Mouse (Mus musculus): ENCODE results near the gene Gdi1. TPM values are rescaled to one million over a fixed set of nuclear protein-coding genes. Genes with fewer than 3 reads are reported as not detected.

Gdi1 gene
- total and polyA plus RNA-seq, 2 experiments from 2014 or later: 457 to 979 TPM

- no peak for TF ChIP-seq CTCF (IDR thresholded peaks at IDR 0.05; ENCODE audit: low read depth)
- Histone ChIP-seq H3K36me3 (ENCODE audit: insufficient read depth) (peaks cover 9% of the 10 kb centered on the region), H3K4me2 (ENCODE audit: low read depth) (peak within 1 kb of the TSS; percentile 56), H3K4me1 (ENCODE audit: insufficient read depth) (no peaks in the 10 kb centered on the region), H3K27me3 (ENCODE audit: insufficient read depth, low read length) (no peaks in the 10 kb centered on the region), H3K27ac (ENCODE audit: low read depth, low read length) (peak within 1 kb of the TSS; percentile 90), H3K9ac (peak within 1 kb of the TSS; percentile 69), H3K4me3 (ENCODE audit: low read depth, low read length) (peak within 1 kb of the TSS; percentile 53), H3K9me3 (ENCODE audit: low read length) (no peaks in the 10 kb centered on the region)
- DNase-seq (peak; percentile 94), ATAC-seq (peak; percentile 99)
- 30% methylated on average over 37 of the region's 37 CpGs for WGBS
These were observed 8.0 kb upstream of the Gdi1 start, which contains the start of gene Atp6ap1 for GRCm38 (mm10) chrX:74296538-74297448. Gene Atp6ap1 (plus strand): TSS chrX:74297097.

DNA sequence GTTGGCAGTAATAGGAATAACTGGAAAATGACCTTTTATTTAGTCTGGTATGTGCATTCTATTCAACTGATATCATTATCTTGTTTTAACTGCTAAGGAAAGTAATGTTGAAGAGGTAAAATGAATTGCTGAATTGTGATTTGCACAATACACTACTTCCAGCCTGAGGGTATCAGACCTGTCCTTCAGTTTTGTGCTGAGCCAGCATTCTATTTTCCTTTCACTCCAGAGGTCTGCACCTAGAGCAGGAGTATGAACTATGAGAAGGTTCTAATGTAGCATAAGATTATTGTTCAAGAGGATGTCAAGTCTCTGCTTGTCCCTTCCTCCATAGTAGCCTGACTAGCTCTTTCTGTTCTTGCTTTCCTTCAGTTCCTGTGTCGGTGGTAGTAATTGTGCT is 6.5 kb upstream of the Gdi1 start:
- peaks cover 14% of the 10 kb centered on the region for H3K36me3 ChIP-seq (ENCODE audit: insufficient read depth)
- ATAC-seq: no peak
- no peak overlapping the region for H3K27ac ChIP-seq (ENCODE audit: low read depth, low read length)
- no peak for TF ChIP-seq CTCF (IDR thresholded peaks at IDR 0.05; ENCODE audit: low read depth)
- H3K4me2 ChIP-seq (ENCODE audit: low read depth): no peak overlapping the region
- no peaks in the 10 kb centered on the region for H3K27me3 ChIP-seq (ENCODE audit: insufficient read depth, low read length)
- DNase-seq: no peak
- no peak overlapping the region for H3K4me3 ChIP-seq (ENCODE audit: low read depth, low read length)
- H3K4me1 ChIP-seq (ENCODE audit: insufficient read depth): no peaks in the 10 kb centered on the region
- no peaks in the 10 kb centered on the region for H3K9me3 ChIP-seq (ENCODE audit: low read length)
- WGBS: 96% methylated on average over 1 of the region's 1 CpGs
- H3K9ac ChIP-seq: no peak overlapping the region

GRCm38 (mm10) chrX:74299721-74300120 is 5.1 kb upstream of the Gdi1 start:
- no peaks in the 10 kb centered on the region for H3K27me3 ChIP-seq (ENCODE audit: insufficient read depth, low read length)
- no peak for TF ChIP-seq CTCF (IDR thresholded peaks at IDR 0.05; ENCODE audit: low read depth)
- no peak overlapping the region for H3K27ac ChIP-seq (ENCODE audit: low read depth, low read length)
- H3K4me1 ChIP-seq (ENCODE audit: insufficient read depth): no peaks in the 10 kb centered on the region
- H3K9me3 ChIP-seq (ENCODE audit: low read length): no peaks in the 10 kb centered on the region
- no peak for ATAC-seq
- 86% methylated on average over 3 of the region's 3 CpGs for WGBS
- H3K4me2 ChIP-seq (ENCODE audit: low read depth): no peak overlapping the region
- H3K9ac ChIP-seq: no peak overlapping the region
- H3K36me3 ChIP-seq (ENCODE audit: insufficient read depth): peaks cover 14% of the 10 kb centered on the region
- H3K4me3 ChIP-seq (ENCODE audit: low read depth, low read length): no peak overlapping the region
- no peak for DNase-seq

GRCm38 (mm10) chrX:74312540-74313464 is 8.0 kb downstream of the Gdi1 start, which contains the start of gene Fam50a:
Gene Fam50a (plus strand): TSS chrX:74313033.
- no peaks in the 10 kb centered on the region for H3K27me3 ChIP-seq (ENCODE audit: insufficient read depth, low read length)
- peak within 1 kb of the TSS; percentile 89 for H3K27ac ChIP-seq (ENCODE audit: low read depth, low read length)
- peak within 1 kb of the TSS; percentile 47 for H3K4me3 ChIP-seq (ENCODE audit: low read depth, low read length)
- peaks cover 12% of the 10 kb centered on the region; the same call in 1 of the 2 replicates for H3K36me3 ChIP-seq (ENCODE audit: insufficient read depth)
- WGBS: 24% methylated on average over 59 of the region's 59 CpGs
- H3K4me1 ChIP-seq (ENCODE audit: insufficient read depth): 0 out of 2 replicates have a peak, but pooled peaks cover 2% of the 10 kb centered on the region
- H3K9me3 ChIP-seq (ENCODE audit: low read length): no peaks in the 10 kb centered on the region
- no peak; the same call in 1 of the 2 replicates for TF ChIP-seq CTCF (IDR thresholded peaks at IDR 0.05; ENCODE audit: low read depth)
- DNase-seq (peak; percentile 90), ATAC-seq (peak; percentile 98)
- peak within 1 kb of the TSS; percentile 57 for H3K4me2 ChIP-seq (ENCODE audit: low read depth)
- peak within 1 kb of the TSS; percentile 63 for H3K9ac ChIP-seq

DNA sequence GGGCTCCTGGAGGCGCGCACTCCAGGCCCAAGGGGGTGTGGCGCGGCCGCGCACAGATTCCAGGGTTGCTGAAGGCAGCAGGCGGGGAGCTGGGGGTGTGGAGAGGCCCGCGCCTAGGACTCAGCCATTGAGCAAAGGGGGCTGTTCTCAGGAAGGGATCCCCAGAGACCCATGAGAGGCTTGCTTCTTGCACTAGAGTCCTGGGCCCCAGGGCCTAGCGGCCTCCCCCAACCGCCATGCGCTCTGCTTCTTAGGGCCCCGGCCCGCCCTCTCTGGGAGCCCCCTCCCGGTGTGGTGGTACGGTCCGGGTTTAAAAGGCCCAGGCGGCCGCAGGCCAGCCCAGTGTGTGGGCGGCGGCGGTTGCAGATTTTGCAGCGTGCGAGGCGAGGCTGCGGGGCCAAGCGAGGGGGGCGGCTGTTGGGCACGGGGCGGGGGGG is 23.9 kb downstream of the Gdi1 start, which contains the start of gene Plxna3:
TSS of gene Plxna3 (plus strand) at position 342 of the 437 bp plus-strand sequence.
- H3K4me1 ChIP-seq (ENCODE audit: insufficient read depth): peaks cover 8% of the 10 kb centered on the region; the same call in 1 of the 2 replicates
- no peaks in the 10 kb centered on the region for H3K36me3 ChIP-seq (ENCODE audit: insufficient read depth)
- peak within 1 kb of the TSS; percentile 65 for H3K9ac ChIP-seq
- H3K4me3 ChIP-seq (ENCODE audit: low read depth, low read length): peak within 1 kb of the TSS; percentile 48
- DNase-seq (peak; percentile 86), ATAC-seq (peak; percentile 94)
- no peaks in the 10 kb centered on the region for H3K9me3 ChIP-seq (ENCODE audit: low read length)
- 29% methylated on average over 30 of the region's 30 CpGs for WGBS
- H3K4me2 ChIP-seq (ENCODE audit: low read depth): peak within 1 kb of the TSS; percentile 55
- no peak for TF ChIP-seq CTCF (IDR thresholded peaks at IDR 0.05; ENCODE audit: low read depth)
- no peaks in the 10 kb centered on the region for H3K27me3 ChIP-seq (ENCODE audit: insufficient read depth, low read length)
- peak within 1 kb of the TSS; percentile 85 for H3K27ac ChIP-seq (ENCODE audit: low read depth, low read length)

- Histone ChIP-seq H3K27me3 (ENCODE audit: insufficient read depth, low read length) (no peaks in the 10 kb centered on the region), H3K4me3 (ENCODE audit: low read depth, low read length) (peak overlapping the region; percentile 48), H3K36me3 (ENCODE audit: insufficient read depth) (no peaks in the 10 kb centered on the region), H3K9ac (peak overlapping the region; percentile 65), H3K9me3 (ENCODE audit: low read length) (no peaks in the 10 kb centered on the region), H3K27ac (ENCODE audit: low read depth, low read length) (peak overlapping the region; percentile 85), H3K4me1 (ENCODE audit: insufficient read depth) (peaks cover 8% of the 10 kb centered on the region; the same call in 1 of the 2 replicates), H3K4me2 (ENCODE audit: low read depth) (peak overlapping the region; percentile 55)
- no peak for TF ChIP-seq CTCF (IDR thresholded peaks at IDR 0.05; ENCODE audit: low read depth)
- ATAC-seq (peak; percentile 63), DNase-seq (peak; percentile 44)
- 35% methylated on average over 10 of the region's 10 CpGs for WGBS
These were observed 24.4 kb downstream of the Gdi1 start for GRCm38 (mm10) chrX:74329215-74329671.
